Mouse (Mus musculus) midbrain, embryonic 10.5 days (tissue): Measurements from ENCODE around the gene Fam45a. TPM values are rescaled to one million over a fixed set of nuclear protein-coding genes. Genes with fewer than 3 reads are reported as not detected.
A peak's percentile ranks its signal among the peaks of the same experiment; 100 is the strongest.
"Not testable (repeated sequence)": the region's sequence is repeated elsewhere in the genome, so short reads cannot be mapped to it uniquely, and the experiment has no call there.

Experiments
- DNase-seq: peaks from one replicate; pipeline ENCODE4 v3.0.0-alpha.2; 2017; ENCODE audit warnings: low spot score
- H3K27ac ChIP-seq: fragments of 300-500 bp; sonication (generic); replicated peaks from 2 replicates; pipeline ENCODE4 v1.5.1; 2016; ENCODE audit warnings: mild to moderate bottlenecking
- H3K27me3 ChIP-seq: fragments of 300-500 bp; sonication (generic); 2 replicates; pipeline ENCODE4 v1.6.1; 2016; ENCODE audit warnings: low read depth, mild to moderate bottlenecking; ENCODE audit not compliant: poor library complexity, severe bottlenecking
- H3K36me3 ChIP-seq: fragments of 300-500 bp; sonication (generic); 2 replicates; pipeline ENCODE4 v1.6.1; 2016; ENCODE audit warnings: mild to moderate bottlenecking, moderate library complexity
- H3K4me1 ChIP-seq: fragments of 300-500 bp; sonication (generic); 2 replicates; pipeline ENCODE4 v1.6.1; 2016
- H3K4me3 ChIP-seq: fragments of 300-500 bp; sonication (generic); 2 replicates; pipeline ENCODE4 v1.5.1; 2016; ENCODE audit warnings: mild to moderate bottlenecking, moderate library complexity
- H3K9me3 ChIP-seq: fragments of 300-500 bp; sonication (generic); replicated peaks from 2 replicates; pipeline ENCODE4 v1.6.1; 2016; ENCODE audit warnings: mild to moderate bottlenecking
- WGBS: fragments of 180-500 bp; shearing (Covaris S2); methylation state at CpG from one replicate; pipeline ENCODE4 v1.1.7; 2016; 5-methylcytosine and 5-hydroxymethylcytosine counted together
- polyA plus RNA-seq: library from polyadenylated mRNA; unstranded; fragments of >200 nt; fragmentation: Nextera tagmentation; extraction: Ambion mirVana; gene quantifications from 2 replicates; pipeline ENCODE4 v1.2.1, GENCODE M21; 2016

Gene Fam45a
- polyA plus RNA-seq, 1 experiment from 2014 or later: 32.9 TPM

DNA sequence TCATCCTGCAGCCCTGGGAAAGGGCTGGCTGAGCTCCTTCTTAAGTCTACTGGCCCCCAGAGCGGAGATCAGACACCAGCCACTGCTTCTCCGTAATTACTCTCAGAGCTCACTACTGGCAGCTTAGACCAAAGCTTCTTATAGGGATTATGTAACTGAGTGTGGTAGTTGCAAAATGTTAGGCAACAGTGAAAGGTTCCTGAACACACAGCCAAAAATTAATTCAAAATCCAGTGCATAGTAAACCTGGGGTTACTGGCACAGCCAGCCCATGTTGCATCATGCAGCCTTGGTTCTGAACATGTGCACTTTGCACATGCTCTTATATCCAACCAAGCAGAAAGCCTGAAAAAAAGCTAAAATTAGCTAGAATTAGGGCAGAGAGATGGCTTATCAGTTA is 16.1 kb upstream of the Fam45a start:
- no peaks in the 10 kb centered on the region for H3K36me3 ChIP-seq
- DNase-seq: no peak
- no peaks in the 10 kb centered on the region for H3K9me3 ChIP-seq
- H3K27ac ChIP-seq: no peak overlapping the region
- H3K27me3 ChIP-seq: no peaks in the 10 kb centered on the region
- no peaks in the 10 kb centered on the region for H3K4me1 ChIP-seq
- 92% methylated on average over 2 of the region's 2 CpGs for WGBS
- no peak overlapping the region for H3K4me3 ChIP-seq

DNA sequence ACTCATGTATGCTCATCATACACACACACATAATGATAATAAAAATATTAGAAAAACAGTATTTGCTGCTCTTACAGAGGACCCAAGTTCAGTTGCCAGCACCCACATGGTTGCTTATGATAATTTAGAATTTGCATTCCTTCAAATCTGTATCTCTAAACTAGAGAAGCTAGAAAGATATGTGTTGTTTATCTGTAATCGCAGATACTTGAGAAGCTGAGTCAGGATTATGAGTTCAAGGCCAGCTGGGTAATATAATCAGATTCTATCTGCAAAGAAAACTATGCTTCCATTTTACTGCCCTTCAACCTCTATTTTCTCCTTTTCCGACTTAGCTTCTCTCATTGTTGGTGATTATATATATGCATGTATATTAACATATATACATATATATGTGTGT is 14.0 kb upstream of the Fam45a start:
- Histone ChIP-seq H3K9me3 (no peaks in the 10 kb centered on the region), H3K4me3 (no peak overlapping the region), H3K27ac (no peak overlapping the region), H3K4me1 (no peaks in the 10 kb centered on the region), H3K36me3 (no peaks in the 10 kb centered on the region), H3K27me3 (no peaks in the 10 kb centered on the region)
- no peak for DNase-seq
- 91% methylated on average over 2 of the region's 2 CpGs for WGBS

DNA sequence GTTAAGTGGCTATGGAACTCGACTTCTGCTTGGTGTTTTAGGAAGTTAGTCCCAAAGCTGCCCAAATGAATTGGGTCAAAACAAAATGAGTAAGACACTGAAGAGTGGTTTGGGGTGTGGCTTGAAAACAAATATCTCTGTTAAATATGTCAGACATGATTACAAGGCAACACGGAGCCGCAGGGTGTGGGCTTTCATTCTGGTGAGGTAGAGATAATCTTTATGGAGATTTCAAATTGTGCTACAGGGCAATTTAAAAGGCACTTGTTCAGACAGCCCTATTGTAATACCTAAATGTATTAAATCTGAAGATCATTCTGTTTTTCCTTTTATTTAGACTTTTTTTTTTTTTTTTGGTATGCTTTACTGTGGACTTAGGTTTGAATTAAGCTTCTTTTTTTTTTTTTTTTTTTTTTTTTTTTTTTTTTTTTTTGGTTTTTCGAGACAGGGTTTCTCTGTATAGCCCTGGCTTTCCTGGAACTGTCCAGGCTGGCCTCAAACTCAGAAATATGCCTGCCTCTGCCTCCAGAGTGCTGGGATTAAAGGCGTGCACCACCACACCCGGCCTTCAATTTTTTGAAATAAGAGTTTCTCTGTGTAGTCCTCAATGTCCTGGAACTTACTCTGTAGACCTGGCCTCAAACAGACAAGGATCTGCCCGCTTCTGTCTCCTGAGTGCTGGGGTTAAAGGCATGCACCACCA is 11.4 kb upstream of the Fam45a start:
- Histone ChIP-seq H3K4me1 (no peaks in the 10 kb centered on the region), H3K4me3 (no peak overlapping the region), H3K27ac (no peak overlapping the region), H3K36me3 (no peaks in the 10 kb centered on the region), H3K9me3 (no peaks in the 10 kb centered on the region), H3K27me3 (no peaks in the 10 kb centered on the region)
- DNase-seq: no peak
- 79% methylated on average over 7 of the region's 7 CpGs for WGBS

DNA sequence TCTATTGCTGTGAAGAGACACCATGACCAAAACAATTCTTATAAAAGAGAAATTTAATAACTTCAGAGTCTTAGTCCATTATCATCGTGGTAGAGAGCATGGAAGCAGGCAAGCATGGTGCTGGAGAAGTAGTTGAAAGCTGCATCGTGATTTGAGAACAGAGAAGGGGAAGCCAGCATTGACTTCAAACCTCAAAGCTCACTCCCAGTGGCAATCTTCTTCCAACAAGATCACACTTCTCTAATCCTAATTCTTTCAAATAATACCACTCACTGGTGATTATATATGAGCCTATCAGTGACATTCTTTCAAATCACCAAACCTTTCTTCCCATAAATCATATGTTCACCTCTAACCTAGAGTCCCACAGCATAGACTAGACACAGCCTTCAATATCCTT is 6.5 kb upstream of the Fam45a start:
- no peaks in the 10 kb centered on the region for H3K4me1 ChIP-seq
- H3K27ac ChIP-seq: no peak overlapping the region
- H3K4me3 ChIP-seq: no peak overlapping the region
- no peaks in the 10 kb centered on the region for H3K9me3 ChIP-seq
- no peak for DNase-seq
- 72% methylated on average over 2 of the region's 2 CpGs for WGBS
- no peaks in the 10 kb centered on the region for H3K36me3 ChIP-seq
- no peaks in the 10 kb centered on the region for H3K27me3 ChIP-seq

DNA sequence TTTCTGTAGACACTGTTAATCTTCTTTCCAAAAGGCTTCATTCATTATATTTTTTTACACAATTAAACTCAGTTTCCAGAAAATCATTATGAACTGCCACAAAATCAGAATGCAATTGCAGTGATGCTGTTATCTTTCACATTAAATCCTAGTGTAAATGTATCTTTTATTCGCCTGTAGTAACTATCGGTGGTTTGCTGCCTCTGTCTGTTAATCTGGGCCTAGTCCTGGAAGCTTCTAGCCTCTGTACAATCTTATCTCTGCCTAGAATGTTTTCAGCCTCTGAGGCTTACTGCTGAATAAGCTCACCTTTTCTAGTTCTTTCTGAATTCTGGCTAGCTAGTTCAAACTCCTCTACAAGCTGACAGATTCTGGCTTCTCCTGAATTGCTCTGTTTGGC is 1.5 kb upstream of the Fam45a start:
- DNase-seq: no peak
- Histone ChIP-seq H3K36me3 (peaks cover 6% of the 10 kb centered on the region), H3K27me3 (no peaks in the 10 kb centered on the region), H3K9me3 (no peaks in the 10 kb centered on the region), H3K27ac (no peak overlapping the region), H3K4me1 (peaks cover 14% of the 10 kb centered on the region), H3K4me3 (no peak overlapping the region)
- 94% methylated on average over 2 of the region's 2 CpGs for WGBS

DNA sequence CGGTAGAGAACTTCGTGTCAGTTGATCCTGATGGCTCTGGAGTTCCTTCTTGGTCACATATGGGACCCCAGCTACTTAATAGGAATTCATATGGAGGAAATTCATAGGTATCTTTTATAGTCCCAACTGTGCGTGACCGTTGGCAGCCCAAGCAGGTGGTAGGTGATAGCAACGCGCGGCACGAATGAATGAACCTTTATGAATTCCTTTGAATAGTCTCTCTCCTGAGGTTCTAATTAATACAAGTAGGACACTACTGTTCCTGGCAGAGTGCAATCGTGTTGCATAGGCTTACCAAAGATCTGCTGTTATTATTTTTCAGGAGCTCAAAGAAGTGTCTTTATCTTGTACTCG is 628 bp downstream of the Fam45a start:
- H3K4me1 ChIP-seq: peaks cover 14% of the 10 kb centered on the region
- H3K9me3 ChIP-seq: no peaks in the 10 kb centered on the region
- WGBS: 32% methylated on average over 10 of the region's 10 CpGs
- no peaks in the 10 kb centered on the region for H3K27me3 ChIP-seq
- peak overlapping the region; percentile 81 for H3K4me3 ChIP-seq
- DNase-seq: no peak
- peak overlapping the region; percentile 92 for H3K27ac ChIP-seq
- H3K36me3 ChIP-seq: peaks cover 27% of the 10 kb centered on the region

DNA sequence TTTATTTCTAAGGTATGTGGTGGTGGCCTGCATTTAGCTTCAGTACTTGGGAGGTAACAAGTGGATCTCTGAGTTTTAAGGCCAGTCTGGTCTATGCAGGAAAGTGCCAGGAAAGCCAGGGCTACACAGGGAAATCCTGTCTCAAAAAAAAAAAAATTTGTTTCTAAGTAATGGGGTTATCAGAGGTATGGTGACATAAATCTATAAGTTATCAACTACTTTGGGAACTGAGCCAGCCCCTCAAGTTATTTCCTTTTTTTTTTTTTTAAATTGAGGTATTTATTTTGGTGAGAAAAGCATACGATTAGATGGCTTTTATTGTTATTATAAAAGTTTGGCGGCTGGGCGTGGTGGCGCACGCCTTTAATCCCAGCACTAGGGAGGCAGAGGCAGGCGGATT is 1.7 kb downstream of the Fam45a start:
- no peak for DNase-seq
- 98% methylated on average over 6 of the region's 6 CpGs for WGBS
- Histone ChIP-seq H3K27ac (no peak overlapping the region), H3K9me3 (no peaks in the 10 kb centered on the region), H3K36me3 (peaks cover 37% of the 10 kb centered on the region), H3K4me1 (peaks cover 14% of the 10 kb centered on the region), H3K4me3 (no peak overlapping the region), H3K27me3 (no peaks in the 10 kb centered on the region)

DNA sequence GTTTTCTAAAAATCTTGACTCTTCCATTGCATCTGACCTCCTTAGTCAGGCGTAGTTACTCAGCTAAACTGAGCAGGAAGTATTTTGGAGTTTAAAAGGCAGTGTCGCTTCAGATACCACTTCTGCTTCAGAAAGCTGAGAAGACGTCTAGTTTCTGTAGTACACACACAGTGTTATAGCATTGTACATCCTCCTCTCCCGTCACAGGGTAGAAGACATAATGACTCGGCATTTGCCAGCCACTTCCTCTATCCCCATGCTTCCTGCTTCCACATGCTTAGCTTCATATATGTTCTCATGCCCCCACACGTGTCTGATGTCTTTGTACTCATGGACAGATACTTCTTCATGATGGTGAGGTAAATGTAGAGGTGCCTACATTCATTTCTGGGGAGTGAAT is 7.3 kb downstream of the Fam45a start:
- 93% methylated on average over 6 of the region's 6 CpGs for WGBS
- Histone ChIP-seq H3K36me3 (peaks cover 91% of the 10 kb centered on the region), H3K27me3 (no peaks in the 10 kb centered on the region), H3K27ac (no peak overlapping the region), H3K9me3 (no peaks in the 10 kb centered on the region), H3K4me1 (no peaks in the 10 kb centered on the region), H3K4me3 (no peak overlapping the region)
- DNase-seq: no peak

DNA sequence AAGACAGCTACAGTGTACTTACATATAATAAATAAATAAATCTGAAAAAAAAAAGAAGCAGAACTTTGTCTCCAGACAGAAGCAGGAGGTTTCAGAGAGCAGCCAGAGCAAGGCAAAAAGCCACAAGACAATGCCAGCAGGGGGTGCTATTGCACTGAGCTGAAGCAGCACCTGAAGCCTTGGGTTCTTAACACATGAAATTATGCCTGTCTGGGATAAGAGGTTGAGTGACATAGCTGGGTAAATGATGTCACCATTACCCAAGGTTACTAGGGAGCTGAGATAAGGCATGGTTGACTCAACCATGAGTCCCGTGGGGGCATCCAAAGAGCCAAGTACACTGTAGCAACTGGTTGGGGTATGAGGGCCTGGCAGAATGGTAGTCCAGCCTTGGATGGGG is 26.4 kb downstream of the Fam45a start:
- H3K36me3 ChIP-seq: peaks cover 83% of the 10 kb centered on the region
- no peaks in the 10 kb centered on the region for H3K9me3 ChIP-seq

DNA sequence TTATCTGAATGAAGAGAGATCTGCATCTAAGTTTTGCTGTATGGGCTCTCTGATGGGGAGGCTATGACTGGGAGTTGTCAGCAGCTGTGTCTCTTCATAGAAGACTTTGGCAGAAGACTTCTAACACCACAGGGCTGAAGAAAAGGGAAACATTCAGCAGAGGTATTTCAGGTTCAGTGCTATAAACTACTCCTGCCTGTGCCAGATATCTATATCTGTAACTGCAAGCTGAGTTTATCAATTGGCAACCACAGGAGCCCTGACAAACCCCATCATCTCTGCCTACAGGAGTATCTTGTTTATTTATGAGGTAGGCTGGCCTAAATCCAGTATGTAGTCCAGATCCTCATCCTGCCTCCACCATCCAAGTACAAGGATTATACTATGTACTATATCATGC is 31.9 kb downstream of the Fam45a start:
- peaks cover 46% of the 10 kb centered on the region for H3K36me3 ChIP-seq
- no peak overlapping the region for H3K4me3 ChIP-seq
- no peaks in the 10 kb centered on the region for H3K27me3 ChIP-seq
- H3K9me3 ChIP-seq: no peaks in the 10 kb centered on the region
- no peak for DNase-seq
- H3K27ac ChIP-seq: no peak overlapping the region
- no peaks in the 10 kb centered on the region for H3K4me1 ChIP-seq

More for the DNA sequence above, 26.4 kb downstream of the Fam45a start:
- H3K27ac ChIP-seq: no peak overlapping the region
- WGBS: 80% methylated on average over 1 of the region's 1 CpGs
- no peaks in the 10 kb centered on the region for H3K4me1 ChIP-seq
- peak; percentile 60 for DNase-seq
- H3K4me3 ChIP-seq: no peak overlapping the region
- H3K27me3 ChIP-seq: no peaks in the 10 kb centered on the region

DNA sequence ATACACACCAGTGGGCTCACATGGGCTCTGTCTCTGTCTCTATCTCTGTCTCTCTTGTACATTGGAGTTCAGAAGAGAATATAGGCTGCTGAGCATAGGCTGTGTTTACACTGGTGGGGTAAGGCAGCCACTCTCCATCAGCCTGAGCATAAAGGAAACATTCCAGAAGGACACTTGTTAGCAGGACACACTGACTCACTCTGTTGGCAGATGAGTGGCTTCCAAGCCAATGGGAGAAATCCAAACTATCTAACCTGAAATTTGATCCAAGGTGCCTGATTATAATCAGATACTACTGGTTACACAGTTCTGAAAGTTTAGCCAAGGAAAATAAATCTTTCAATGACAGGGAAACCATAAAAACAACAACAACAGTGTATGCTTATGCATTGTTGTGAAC is 34.3 kb downstream of the Fam45a start:
- DNase-seq: no peak
- Histone ChIP-seq H3K36me3 (peaks cover 37% of the 10 kb centered on the region), H3K27ac (no peak overlapping the region), H3K4me1 (no peaks in the 10 kb centered on the region), H3K4me3 (no peak overlapping the region), H3K27me3 (no peaks in the 10 kb centered on the region), H3K9me3 (no peaks in the 10 kb centered on the region)

DNA sequence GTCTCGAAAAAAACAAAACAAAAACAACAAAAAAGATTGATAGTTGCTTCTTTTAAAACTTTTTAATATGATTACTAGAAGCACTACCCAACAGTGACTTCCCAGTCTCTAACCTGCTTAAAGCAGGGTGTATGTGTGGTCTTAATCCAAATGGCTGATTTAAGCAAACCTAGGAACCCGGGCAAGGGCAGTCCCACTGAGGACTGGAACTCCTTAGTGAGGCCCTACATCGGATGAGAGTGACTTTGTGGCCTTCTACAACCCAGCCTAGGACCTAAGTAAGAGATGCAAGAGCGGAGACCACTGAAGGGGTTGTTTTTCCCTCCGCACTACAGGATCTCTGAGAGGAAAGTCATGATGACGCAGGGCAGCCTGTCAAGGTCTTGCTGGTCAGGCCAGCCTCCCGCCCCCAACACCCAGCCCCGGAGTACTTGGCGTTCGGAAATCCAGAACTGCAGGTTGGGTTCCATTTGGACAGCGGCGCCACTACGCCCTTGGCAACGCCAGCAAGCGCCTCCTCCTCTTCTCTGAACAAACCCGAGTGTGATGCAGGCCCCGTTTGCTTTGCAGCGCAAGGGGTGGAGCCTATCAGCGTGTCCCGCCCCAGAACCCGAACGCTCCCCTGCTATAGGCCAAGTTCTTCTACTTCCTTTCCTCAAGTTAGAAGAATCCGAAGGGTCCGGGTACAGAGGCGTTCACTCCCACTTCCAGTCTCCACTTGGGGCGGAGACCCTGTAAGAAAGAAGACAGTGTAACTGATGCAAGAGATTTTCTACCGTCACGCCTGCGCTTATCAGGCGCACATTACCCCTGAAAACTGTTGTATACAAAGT is 49.7 kb downstream of the Fam45a start, which contains the start of gene Sfxn4:
Gene Sfxn4 (minus strand): TSS at position 612 of the 833 bp plus-strand sequence.
- Histone ChIP-seq H3K27me3 (no peaks in the 10 kb centered on the region), H3K27ac (peak within 1 kb of the TSS; percentile 85), H3K4me3 (peak within 1 kb of the TSS; percentile 66), H3K4me1 (peaks cover 9% of the 10 kb centered on the region; the same call in 1 of the 2 replicates), H3K9me3 (no peaks in the 10 kb centered on the region), H3K36me3 (peaks cover 34% of the 10 kb centered on the region)
- DNase-seq: peak; percentile 90
- 4% methylated on average over 30 of the region's 30 CpGs for WGBS

DNA sequence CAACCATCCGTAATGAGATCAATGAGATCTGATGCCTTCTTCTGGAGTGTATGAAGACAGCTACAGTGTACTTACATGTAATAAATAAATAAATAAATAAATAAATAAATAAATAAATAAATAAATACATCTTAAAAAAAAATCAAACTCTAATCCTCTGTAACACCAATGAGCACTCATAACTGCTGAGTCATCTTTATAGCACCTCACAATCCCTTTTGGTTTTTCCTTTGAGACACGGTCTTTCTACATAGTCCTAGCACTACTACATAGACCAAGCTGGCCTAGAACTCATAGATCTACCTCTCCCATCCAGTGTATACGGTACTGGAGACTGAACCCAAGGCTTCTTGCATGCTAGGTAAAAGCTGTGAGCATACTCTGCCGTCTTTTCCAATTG is 54.8 kb downstream of the Fam45a start:
- not testable (repeated sequence) for H3K9me3 ChIP-seq, H3K4me3 ChIP-seq, H3K4me1 ChIP-seq, DNase-seq, H3K27ac ChIP-seq, H3K27me3 ChIP-seq
- H3K36me3 ChIP-seq: peaks cover 66% of the 10 kb centered on the region
- 93% methylated on average over 4 of the region's 4 CpGs for WGBS
